Mouse (Mus musculus) olfactory bulb, adult 2 months (tissue): Measurements from ENCODE around the gene Farsa.

ENCODE experiments used
- CTCF ChIP-seq: fragments of 200-500 bp; IDR thresholded peaks from 2 replicates; pipeline ENCODE4 v1.5.1; 2012; ENCODE audit warnings: low read depth, mild to moderate bottlenecking, low read length, moderate library complexity; ENCODE audit not compliant: insufficient read depth
- POLR2A ChIP-seq: fragments of 200-500 bp; IDR thresholded peaks from 2 replicates; pipeline ENCODE4 v1.6.1; 2012; ENCODE audit warnings: mild to moderate bottlenecking, low read depth, low read length, moderate library complexity; ENCODE audit not compliant: insufficient read depth

DNA sequence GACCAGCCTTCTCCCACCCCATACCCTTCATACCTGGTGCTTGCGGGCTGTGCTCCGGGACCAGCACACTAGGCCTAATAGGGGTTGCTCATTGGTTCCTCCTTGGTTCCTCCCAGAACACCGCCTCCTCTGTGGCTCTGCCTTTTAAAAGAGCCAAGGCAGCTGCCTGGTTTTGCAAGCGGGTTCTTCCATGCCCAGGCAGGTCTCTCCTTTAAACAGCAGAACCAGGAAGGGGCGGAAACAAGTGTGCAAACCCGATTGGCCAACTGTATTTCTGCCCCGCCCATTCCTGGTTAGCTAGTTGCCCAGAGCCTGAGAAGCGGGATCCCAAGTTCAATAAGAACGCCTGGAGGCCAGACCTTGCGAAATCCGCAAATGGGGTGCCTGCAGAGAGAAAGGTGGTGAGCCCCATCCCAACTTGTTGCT, 36.9 kb downstream of the Farsa start, which contains the start of gene Gcdh:
- TF ChIP-seq CTCF (no peak), POLR2A (0 out of 2 replicates have a peak, but pooled peaks have one; percentile 22)
